Mouse (Mus musculus) forebrain, embryonic 16.5 days (tissue): Measurements from ENCODE around the gene Gpatch3. TPM values are rescaled to one million over a fixed set of nuclear protein-coding genes. Genes with fewer than 3 reads are reported as not detected.
A peak's percentile ranks its signal among the peaks of the same experiment; 100 is the strongest.

Experiments used
- ATAC-seq: fragments of 200-750 bp; cut with Nextera tagmentation; 2 replicates; pipeline ENCODE4 v1.8.0; 2017; ENCODE audit warnings: mild to moderate bottlenecking, moderate library complexity
- H3K27ac ChIP-seq: fragments of 300-500 bp; sonication (generic); 2 replicates; pipeline ENCODE4 v1.5.1; 2014; ENCODE audit warnings: low read length, control low read depth
- H3K27me3 ChIP-seq: fragments of 300-500 bp; sonication (generic); replicated peaks from 2 replicates; pipeline ENCODE4 v1.6.1; 2014; ENCODE audit warnings: low read length; ENCODE audit not compliant: control insufficient read depth, insufficient read depth
- H3K36me3 ChIP-seq: fragments of 300-500 bp; sonication (generic); 2 replicates; pipeline ENCODE4 v1.6.1; 2014; ENCODE audit not compliant: control insufficient read depth, insufficient read depth
- H3K4me1 ChIP-seq: fragments of 300-500 bp; sonication (generic); replicated peaks from 2 replicates; pipeline ENCODE4 v1.6.1; 2014; ENCODE audit warnings: low read length; ENCODE audit not compliant: control insufficient read depth, insufficient read depth
- H3K4me2 ChIP-seq: fragments of 300-500 bp; sonication (generic); 2 replicates; pipeline ENCODE4 v1.6.1; 2014; ENCODE audit warnings: mild to moderate bottlenecking, low read length, control low read depth
- H3K4me3 ChIP-seq: fragments of 300-500 bp; sonication (generic); replicated peaks from 2 replicates; pipeline ENCODE4 v1.5.1; 2014; ENCODE audit warnings: mild to moderate bottlenecking, low read length, control low read depth
- H3K9ac ChIP-seq: fragments of 300-500 bp; sonication (generic); replicated peaks from 2 replicates; pipeline ENCODE4 v1.6.1; 2014; ENCODE audit warnings: low read depth, low read length, control low read depth
- H3K9me3 ChIP-seq: fragments of 300-500 bp; sonication (generic); 2 replicates; pipeline ENCODE4 v1.6.1; 2016; ENCODE audit warnings: low read length; ENCODE audit not compliant: control insufficient read depth
- WGBS: fragments of 180-500 bp; shearing (Covaris S2); extraction: QIAGEN DNeasy Blood & Tissue Kit; methylation state at CpG from one replicate; pipeline ENCODE4 v1.1.7; 2014; 5-methylcytosine and 5-hydroxymethylcytosine counted together
- polyA plus RNA-seq: library from polyadenylated mRNA; unstranded; fragments of >200 nt; fragmentation: Nextera tagmentation; extraction: Ambion mirVana; gene quantifications from 2 replicates; pipeline ENCODE4 v1.2.1, GENCODE M21; 2015

Gpatch3 gene
- polyA plus RNA-seq, 1 experiment from 2014 or later, result 7.0 TPM

DNA sequence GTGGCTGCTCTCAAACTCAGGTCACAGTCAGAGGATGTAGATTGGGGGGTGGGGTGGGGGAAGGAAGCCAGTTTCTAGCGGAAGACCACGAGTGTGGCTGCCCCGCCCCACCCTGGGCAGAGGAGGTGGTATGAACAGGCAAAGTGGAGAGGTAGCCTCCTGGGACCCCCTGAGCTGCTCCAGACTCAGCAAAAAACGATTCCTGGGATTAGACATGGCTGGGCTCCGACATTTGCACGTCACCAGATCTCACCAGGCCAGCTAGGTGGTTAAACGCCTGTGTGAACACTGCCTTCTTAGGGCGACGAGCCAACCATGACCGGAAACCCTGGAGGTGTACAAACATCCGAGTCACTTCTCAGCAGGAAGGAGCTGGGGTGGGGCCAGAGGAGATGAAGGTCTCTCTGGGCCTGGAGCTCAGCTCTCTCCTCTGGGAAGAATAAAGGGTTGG, 51.1 kb downstream of the Gpatch3 start:
- H3K36me3 ChIP-seq, result peaks cover 9% of the 10 kb centered on the region
- no peak overlapping the region for H3K4me3 ChIP-seq
- no peak overlapping the region for H3K9ac ChIP-seq
- H3K4me1 ChIP-seq, result no peaks in the 10 kb centered on the region; the same call in 1 of the 2 replicates
- 66% methylated on average over 11 of the region's 11 CpGs for WGBS
- no peaks in the 10 kb centered on the region for H3K9me3 ChIP-seq
- H3K27me3 ChIP-seq, result no peaks in the 10 kb centered on the region
- H3K27ac ChIP-seq, result peak overlapping the region; percentile 28; the same call in 1 of the 2 replicates
- ATAC-seq, result no peak
- no peak overlapping the region for H3K4me2 ChIP-seq

DNA sequence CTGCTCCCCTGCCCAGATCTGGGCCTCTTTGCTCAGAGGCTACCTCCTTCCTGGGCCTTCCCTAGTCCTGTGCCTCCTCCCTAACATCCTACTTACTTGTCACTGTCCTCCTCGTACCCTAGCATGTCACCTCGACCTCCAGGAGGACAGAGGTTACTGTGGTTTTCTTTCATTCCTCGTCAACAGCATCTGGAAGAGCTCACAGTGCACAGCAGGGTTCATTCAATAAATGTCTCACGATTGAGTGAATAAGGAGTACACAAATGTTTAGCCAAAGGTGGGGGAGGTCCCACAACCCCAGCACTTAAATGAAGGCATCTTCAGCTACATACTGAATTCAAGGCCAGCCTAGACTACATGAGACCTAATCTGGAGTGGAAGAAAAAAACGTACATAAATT, 51.7 kb downstream of the Gpatch3 start:
- WGBS, result 45% methylated on average over 5 of the region's 5 CpGs
- ATAC-seq, result no peak
- H3K9me3 ChIP-seq, result no peaks in the 10 kb centered on the region
- H3K36me3 ChIP-seq, result peaks cover 9% of the 10 kb centered on the region
- no peak overlapping the region for H3K4me3 ChIP-seq
- H3K27ac ChIP-seq, result no peak overlapping the region; the same call in 1 of the 2 replicates
- no peaks in the 10 kb centered on the region for H3K27me3 ChIP-seq
- peaks cover 2% of the 10 kb centered on the region for H3K4me1 ChIP-seq
- H3K4me2 ChIP-seq, result no peak overlapping the region
- no peak overlapping the region for H3K9ac ChIP-seq

DNA sequence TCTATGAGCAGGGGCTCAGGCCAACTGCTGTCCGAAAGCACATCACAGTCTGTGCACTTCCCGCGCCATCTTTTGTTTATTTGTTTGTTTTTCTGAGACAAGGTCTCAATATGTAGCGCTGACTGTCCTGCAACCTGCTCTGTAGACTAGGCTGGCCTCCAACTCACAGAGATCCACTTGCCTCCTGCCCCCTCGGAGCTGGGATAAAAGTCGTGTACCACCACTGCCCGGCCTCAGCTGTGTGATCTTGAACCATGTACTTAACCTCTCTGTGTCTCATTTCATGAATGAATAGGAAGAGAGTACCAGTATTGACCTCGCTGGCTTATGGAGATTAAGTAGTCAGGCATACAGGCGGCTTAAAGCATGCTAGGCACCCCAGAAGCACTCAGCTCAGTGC, 52.1 kb downstream of the Gpatch3 start:
- Histone ChIP-seq H3K36me3 (peaks cover 9% of the 10 kb centered on the region), H3K9me3 (no peaks in the 10 kb centered on the region), H3K4me2 (no peak overlapping the region), H3K4me3 (no peak overlapping the region), H3K9ac (no peak overlapping the region), H3K27ac (no peak overlapping the region), H3K27me3 (no peaks in the 10 kb centered on the region), H3K4me1 (peaks cover 6% of the 10 kb centered on the region)
- 85% methylated on average over 9 of the region's 9 CpGs for WGBS
- no peak for ATAC-seq

DNA sequence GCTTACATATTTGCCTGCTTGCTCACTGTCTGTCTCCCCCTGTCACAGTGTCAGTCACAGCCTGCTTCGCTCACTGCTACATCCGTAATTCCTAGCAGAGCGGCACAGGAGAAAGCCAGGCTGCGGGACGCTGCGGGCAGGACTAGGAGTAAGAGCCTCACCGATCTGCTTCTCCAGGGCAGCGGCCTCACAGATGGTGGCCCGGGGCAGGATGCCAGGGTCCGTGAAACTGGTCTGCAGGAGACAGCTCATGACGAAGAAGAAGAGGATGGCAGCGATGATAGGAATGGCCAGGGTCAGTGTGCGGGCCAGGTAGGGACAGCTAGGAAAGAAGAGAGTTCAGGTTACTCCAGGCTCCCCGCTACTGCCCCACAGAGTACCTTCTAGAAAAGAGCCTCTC, 52.5 kb downstream of the Gpatch3 start:
- Histone ChIP-seq H3K9me3 (no peaks in the 10 kb centered on the region), H3K4me1 (peaks cover 10% of the 10 kb centered on the region), H3K27me3 (no peaks in the 10 kb centered on the region), H3K9ac (no peak overlapping the region), H3K36me3 (peaks cover 9% of the 10 kb centered on the region), H3K27ac (no peak overlapping the region), H3K4me3 (no peak overlapping the region), H3K4me2 (no peak overlapping the region)
- ATAC-seq, result no peak
- 91% methylated on average over 14 of the region's 14 CpGs for WGBS

DNA sequence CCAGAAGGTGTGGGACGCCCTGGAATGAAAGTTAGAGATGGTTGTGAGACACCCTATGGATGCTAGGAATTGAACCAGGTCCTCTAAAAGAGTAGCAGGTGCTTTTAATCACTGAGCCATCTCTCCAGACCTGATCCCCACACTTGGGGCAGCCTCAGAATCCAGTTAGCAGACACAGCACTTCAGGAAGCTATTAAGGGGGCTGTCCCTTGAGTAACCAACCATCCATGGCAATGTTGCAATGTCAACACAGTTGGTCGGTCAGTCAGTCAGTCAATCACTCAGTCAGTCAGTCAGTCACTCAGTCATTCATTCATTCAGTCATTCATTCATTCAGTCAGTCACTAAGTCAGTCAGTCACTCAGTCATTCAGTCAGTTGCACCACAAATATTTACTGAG, 54.0 kb downstream of the Gpatch3 start:
- no peaks in the 10 kb centered on the region for H3K27me3 ChIP-seq
- no peaks in the 10 kb centered on the region for H3K9me3 ChIP-seq
- H3K36me3 ChIP-seq, result peaks cover 9% of the 10 kb centered on the region
- peaks cover 17% of the 10 kb centered on the region for H3K4me1 ChIP-seq
- no peak overlapping the region for H3K9ac ChIP-seq
- no peak overlapping the region for H3K27ac ChIP-seq
- 92% methylated on average over 2 of the region's 2 CpGs for WGBS
- no peak overlapping the region for H3K4me3 ChIP-seq
- no peak overlapping the region for H3K4me2 ChIP-seq
- ATAC-seq, result no peak

DNA sequence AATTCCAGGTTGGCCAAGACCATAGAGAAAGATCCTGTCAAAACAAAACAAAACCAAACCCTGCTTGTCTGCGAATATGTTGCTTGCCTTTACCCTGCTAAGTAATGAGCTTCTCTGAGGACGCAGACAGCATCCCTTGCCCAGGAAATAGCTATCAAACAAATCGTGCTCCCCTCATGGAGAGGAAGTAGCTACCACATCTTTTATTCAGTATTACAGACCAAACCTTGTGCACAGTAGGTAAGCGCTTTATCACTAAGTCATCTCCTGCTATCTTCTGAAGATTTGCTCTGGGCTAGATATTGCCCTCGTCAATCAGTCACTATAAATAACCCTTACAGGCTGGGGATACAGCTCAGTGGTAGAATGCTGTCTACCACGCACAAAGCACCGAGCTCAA, 54.6 kb downstream of the Gpatch3 start:
- H3K4me1 ChIP-seq, result peaks cover 17% of the 10 kb centered on the region
- no peak for ATAC-seq
- no peak overlapping the region for H3K9ac ChIP-seq
- H3K4me3 ChIP-seq, result no peak overlapping the region
- H3K36me3 ChIP-seq, result peaks cover 9% of the 10 kb centered on the region
- no peaks in the 10 kb centered on the region for H3K9me3 ChIP-seq
- no peak overlapping the region for H3K4me2 ChIP-seq
- H3K27me3 ChIP-seq, result no peaks in the 10 kb centered on the region
- no peak overlapping the region for H3K27ac ChIP-seq
- 91% methylated on average over 7 of the region's 7 CpGs for WGBS

DNA sequence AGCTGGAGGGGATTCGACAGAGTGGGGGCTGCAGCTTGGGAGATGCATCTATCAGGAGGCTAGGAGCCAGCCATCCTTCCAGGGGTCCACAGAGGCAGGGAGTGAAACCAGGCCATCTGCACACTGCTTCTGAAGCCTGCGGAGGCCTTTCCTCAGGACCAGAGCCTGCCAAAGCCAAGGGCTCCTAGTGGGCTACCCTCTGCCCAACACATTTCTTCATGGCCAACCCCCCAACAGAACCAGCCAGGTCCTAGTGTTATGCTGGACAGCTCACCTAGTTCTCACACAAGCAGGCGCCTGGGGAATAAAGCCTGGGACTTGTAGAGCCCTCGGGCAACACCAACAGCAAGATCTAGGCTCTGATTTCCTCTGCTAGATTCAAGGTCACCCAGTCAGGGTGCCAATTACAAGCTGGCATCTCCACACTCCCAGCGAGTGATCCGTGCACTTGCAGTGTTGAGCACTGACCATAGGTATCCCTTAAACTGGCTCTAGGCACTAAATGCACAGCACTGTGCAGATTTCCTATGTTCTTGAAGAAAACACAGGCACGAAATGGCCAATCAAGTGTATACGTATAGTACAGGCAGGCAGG, 55.9 kb downstream of the Gpatch3 start:
- Histone ChIP-seq H3K27ac (no peak overlapping the region), H3K27me3 (no peaks in the 10 kb centered on the region), H3K4me2 (no peak overlapping the region), H3K4me1 (peaks cover 17% of the 10 kb centered on the region), H3K9me3 (no peaks in the 10 kb centered on the region), H3K36me3 (peaks cover 7% of the 10 kb centered on the region; the same call in 1 of the 2 replicates), H3K9ac (no peak overlapping the region), H3K4me3 (no peak overlapping the region)
- WGBS, result 91% methylated on average over 8 of the region's 8 CpGs
- ATAC-seq, result no peak

DNA sequence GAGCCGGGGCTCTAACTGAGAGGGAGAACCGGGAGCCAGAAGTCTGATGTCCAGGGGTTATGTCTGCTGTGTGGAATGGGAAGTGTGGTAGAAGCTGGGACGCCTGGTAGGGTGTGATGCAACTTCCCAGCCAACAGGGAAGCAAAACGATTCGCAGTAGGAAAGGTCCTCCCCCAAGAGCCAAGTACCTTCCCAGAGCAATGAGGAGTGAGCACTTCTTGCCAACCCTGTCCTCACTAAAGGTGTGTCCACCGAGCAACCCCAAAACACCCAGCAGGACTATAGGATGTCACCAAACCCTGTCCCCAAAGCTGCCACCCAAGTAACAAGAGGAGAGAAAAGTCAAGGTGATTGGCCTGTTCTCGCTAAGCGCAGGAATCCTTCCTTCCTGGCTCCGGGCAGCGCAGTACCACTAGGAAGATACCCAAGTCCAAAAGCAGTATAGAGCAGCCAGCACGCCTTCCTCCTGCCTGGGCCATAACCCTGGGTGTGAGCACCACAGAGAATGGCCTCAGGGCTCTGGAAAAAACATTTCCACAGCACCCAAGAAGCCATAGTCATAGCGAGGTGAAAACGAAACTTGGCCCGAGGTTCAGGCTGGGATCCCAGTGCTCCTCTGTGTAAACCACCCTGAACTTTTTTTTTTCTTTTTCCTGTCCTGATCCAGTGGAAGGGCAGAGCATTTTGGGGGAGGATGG, 56.7 kb downstream of the Gpatch3 start:
- Histone ChIP-seq H3K27me3 (no peaks in the 10 kb centered on the region), H3K27ac (no peak overlapping the region), H3K4me3 (no peak overlapping the region), H3K9ac (0 out of 2 replicates have a peak overlapping the region, but pooled peaks have one; percentile 10), H3K9me3 (no peaks in the 10 kb centered on the region), H3K4me1 (peaks cover 17% of the 10 kb centered on the region), H3K4me2 (no peak overlapping the region; the same call in 1 of the 2 replicates), H3K36me3 (peaks cover 4% of the 10 kb centered on the region; the same call in 1 of the 2 replicates)
- WGBS, result 81% methylated on average over 14 of the region's 14 CpGs
- no peak for ATAC-seq

DNA sequence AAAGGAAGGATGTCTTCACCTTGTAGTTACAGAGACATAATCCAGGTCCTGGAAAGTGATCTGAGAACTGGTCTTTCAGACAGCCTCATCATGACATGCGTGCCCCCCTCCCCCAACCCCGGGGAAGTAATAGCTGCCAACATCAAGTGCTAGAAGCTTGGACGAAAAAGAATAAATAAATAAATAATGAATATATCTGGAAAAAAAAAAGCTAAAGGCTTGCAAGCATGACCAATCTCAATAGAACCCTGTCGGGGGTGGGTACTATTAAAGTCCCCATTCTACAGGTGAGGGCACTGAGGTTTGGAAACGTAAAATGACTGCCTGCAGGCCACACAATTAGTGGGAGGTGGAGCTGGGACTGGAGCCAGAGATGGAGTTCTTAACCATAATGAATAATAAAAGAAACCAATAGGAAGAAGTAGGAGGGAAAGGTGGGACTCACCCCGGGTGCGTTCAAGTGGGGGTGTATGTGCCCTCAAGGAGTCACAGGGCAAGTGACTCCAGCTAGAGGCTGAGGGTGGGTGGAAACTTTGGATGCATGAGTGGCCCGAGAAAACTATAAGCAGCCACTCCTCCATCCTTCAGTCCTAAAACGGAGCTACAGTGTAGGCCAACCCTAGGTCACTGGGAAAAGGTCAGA, 57.3 kb downstream of the Gpatch3 start:
- peak overlapping the region; percentile 94 for H3K9ac ChIP-seq
- peaks cover 17% of the 10 kb centered on the region for H3K4me1 ChIP-seq
- peak overlapping the region; percentile 77 for H3K4me3 ChIP-seq
- no peaks in the 10 kb centered on the region for H3K9me3 ChIP-seq
- ATAC-seq, result no peak
- peak overlapping the region; percentile 93 for H3K4me2 ChIP-seq
- H3K36me3 ChIP-seq, result 0 out of 2 replicates have a peak, but pooled peaks cover 2% of the 10 kb centered on the region
- no peaks in the 10 kb centered on the region for H3K27me3 ChIP-seq
- 35% methylated on average over 9 of the region's 9 CpGs for WGBS
- no peak overlapping the region for H3K27ac ChIP-seq
